Mouse (Mus musculus): ENCODE results near the gene Sept1. TPM values are rescaled to one million over a fixed set of nuclear protein-coding genes. Genes with fewer than 3 reads are reported as not detected.

Sept1 gene
- polyA plus RNA-seq, 1 experiment from 2014 or later: 22.2 TPM

GRCm38 (mm10) chr7:127209851-127210250 is 23.1 kb downstream of the Sept1 start:
- ATAC-seq (ENCODE audit: insufficient number of reproducible peaks, insufficient read depth, low FRiP score, low read depth): no peak
- Histone ChIP-seq H3K9me3 (ENCODE audit: control insufficient read depth, low read length) (no peaks in the 10 kb centered on the region), H3K27ac (replicated peaks in 1 of 2; ENCODE audit: control insufficient read depth in 1 of 2, insufficient read depth in 1 of 2, low read depth in 2 of 2, low read length in 2 of 2) (peak overlapping the region in 1 of 2 experiments; percentile 82; a peak in 2 of 4 replicates), H3K4me3 (ENCODE audit: control insufficient read depth in 1 of 2, insufficient read depth in 1 of 2, low read depth in 1 of 2, low read length in 2 of 2) (no peak overlapping the region), H3K27me3 (ENCODE audit: control insufficient read depth, insufficient read depth, low read length) (no peaks in the 10 kb centered on the region), H3K9ac (ENCODE audit: low read length) (peak overlapping the region; percentile 64), H3K36me3 (ENCODE audit: control insufficient read depth, insufficient read depth, low read length) (peaks cover 6% of the 10 kb centered on the region; the same call in 1 of the 2 replicates), H3K4me1 (ENCODE audit: control insufficient read depth in 2 of 2, insufficient read depth in 2 of 2, low read length in 2 of 2) (peaks cover 12 to 39% of the 10 kb centered on the region in 2 experiments), H3K4me2 (ENCODE audit: low read length) (peak overlapping the region; percentile 76)
- WGBS: 87% methylated on average over 5 of the region's 5 CpGs

DNA sequence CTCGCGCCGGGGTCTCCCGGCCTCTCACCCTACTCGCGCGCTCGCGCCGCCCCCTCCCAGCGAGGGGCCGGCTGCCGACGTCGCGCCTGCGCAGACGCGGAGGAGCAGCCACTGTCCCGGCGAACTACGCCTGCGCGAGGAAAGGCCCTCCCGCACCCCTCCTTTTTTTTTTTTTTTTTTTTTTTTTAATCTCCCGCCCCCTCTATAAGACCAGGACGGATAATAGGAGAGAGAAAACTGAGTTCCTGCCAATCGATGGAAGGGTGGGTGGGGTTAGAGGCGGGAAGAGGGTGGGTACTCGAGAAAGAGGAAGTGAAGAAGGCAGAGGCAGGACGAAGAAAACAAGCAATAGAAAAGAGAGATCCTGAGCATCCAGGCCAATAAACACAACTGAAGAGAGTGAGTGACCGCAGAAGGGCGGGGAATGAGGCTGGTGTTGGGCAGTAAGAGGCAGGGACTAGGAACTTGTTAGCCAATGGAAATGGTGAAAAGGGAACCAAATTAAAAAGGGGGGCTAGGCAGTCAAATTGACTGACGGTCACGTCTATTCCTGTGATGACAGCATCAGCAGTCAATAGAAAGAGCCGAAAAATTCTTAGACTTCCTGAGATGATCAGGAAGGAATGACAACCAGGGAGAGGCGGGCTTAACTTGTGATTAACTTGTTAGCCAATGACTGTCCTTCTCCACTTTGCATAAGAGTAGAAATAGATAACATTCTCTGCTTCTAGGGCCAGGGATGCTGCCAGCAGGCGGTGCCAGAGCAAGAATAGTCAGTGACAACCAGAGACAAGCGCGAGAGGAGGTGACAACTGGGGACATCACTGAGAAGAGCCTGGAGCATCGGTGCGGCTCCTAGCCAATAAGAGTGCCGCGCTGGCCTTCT is 24.1 kb downstream of the Sept1 start, which contains the start of gene Mylpf:
Gene Mylpf (plus strand): TSS at position 338 of the 886 bp plus-strand sequence.
- WGBS: 1% methylated on average over 28 of the region's 44 CpGs
- H3K9ac ChIP-seq (ENCODE audit: low read length): peak within 1 kb of the TSS; percentile 97
- H3K36me3 ChIP-seq (ENCODE audit: control insufficient read depth, insufficient read depth, low read length): peaks cover 14% of the 10 kb centered on the region
- peak within 1 kb of the TSS; percentile 92 for H3K4me3 ChIP-seq (ENCODE audit: control insufficient read depth in 1 of 2, insufficient read depth in 1 of 2, low read depth in 1 of 2, low read length in 2 of 2)
- peaks cover 8 to 31% of the 10 kb centered on the region in 2 experiments for H3K4me1 ChIP-seq (ENCODE audit: control insufficient read depth in 2 of 2, insufficient read depth in 2 of 2, low read length in 2 of 2)
- peak within 1 kb of the TSS; percentile 82 to 86 for H3K27ac ChIP-seq (replicated peaks in 1 of 2; ENCODE audit: control insufficient read depth in 1 of 2, insufficient read depth in 1 of 2, low read depth in 2 of 2, low read length in 2 of 2)
- ATAC-seq (ENCODE audit: insufficient number of reproducible peaks, insufficient read depth, low FRiP score, low read depth): peak; percentile 92
- no peaks in the 10 kb centered on the region for H3K27me3 ChIP-seq (ENCODE audit: control insufficient read depth, insufficient read depth, low read length)
- H3K4me2 ChIP-seq (ENCODE audit: low read length): peak within 1 kb of the TSS; percentile 96
- H3K9me3 ChIP-seq (ENCODE audit: control insufficient read depth, low read length): no peaks in the 10 kb centered on the region

GRCm38 (mm10) chr7:127208295-127208552 is 24.7 kb downstream of the Sept1 start, which contains the start of gene Tbc1d10b:
TSS of gene Tbc1d10b (minus strand) at chr7:127208468.
- ATAC-seq (ENCODE audit: insufficient number of reproducible peaks, insufficient read depth, low FRiP score, low read depth): no peak
- H3K9me3 ChIP-seq (ENCODE audit: control insufficient read depth, low read length): no peaks in the 10 kb centered on the region
- H3K36me3 ChIP-seq (ENCODE audit: control insufficient read depth, insufficient read depth, low read length): peaks cover 20% of the 10 kb centered on the region
- H3K27me3 ChIP-seq (ENCODE audit: control insufficient read depth, insufficient read depth, low read length): no peaks in the 10 kb centered on the region
- peak within 1 kb of the TSS; percentile 97 for H3K9ac ChIP-seq (ENCODE audit: low read length)
- WGBS: 0% methylated on average over 12 of the region's 44 CpGs
- H3K4me2 ChIP-seq (ENCODE audit: low read length): peak within 1 kb of the TSS; percentile 96
- peak within 1 kb of the TSS; percentile 82 to 86 for H3K27ac ChIP-seq (replicated peaks in 1 of 2; ENCODE audit: control insufficient read depth in 1 of 2, insufficient read depth in 1 of 2, low read depth in 2 of 2, low read length in 2 of 2)
- H3K4me1 ChIP-seq (ENCODE audit: control insufficient read depth in 2 of 2, insufficient read depth in 2 of 2, low read length in 2 of 2): peaks cover 8 to 29% of the 10 kb centered on the region in 2 experiments
- peak within 1 kb of the TSS; percentile 92 for H3K4me3 ChIP-seq (ENCODE audit: control insufficient read depth in 1 of 2, insufficient read depth in 1 of 2, low read depth in 1 of 2, low read length in 2 of 2)

DNA sequence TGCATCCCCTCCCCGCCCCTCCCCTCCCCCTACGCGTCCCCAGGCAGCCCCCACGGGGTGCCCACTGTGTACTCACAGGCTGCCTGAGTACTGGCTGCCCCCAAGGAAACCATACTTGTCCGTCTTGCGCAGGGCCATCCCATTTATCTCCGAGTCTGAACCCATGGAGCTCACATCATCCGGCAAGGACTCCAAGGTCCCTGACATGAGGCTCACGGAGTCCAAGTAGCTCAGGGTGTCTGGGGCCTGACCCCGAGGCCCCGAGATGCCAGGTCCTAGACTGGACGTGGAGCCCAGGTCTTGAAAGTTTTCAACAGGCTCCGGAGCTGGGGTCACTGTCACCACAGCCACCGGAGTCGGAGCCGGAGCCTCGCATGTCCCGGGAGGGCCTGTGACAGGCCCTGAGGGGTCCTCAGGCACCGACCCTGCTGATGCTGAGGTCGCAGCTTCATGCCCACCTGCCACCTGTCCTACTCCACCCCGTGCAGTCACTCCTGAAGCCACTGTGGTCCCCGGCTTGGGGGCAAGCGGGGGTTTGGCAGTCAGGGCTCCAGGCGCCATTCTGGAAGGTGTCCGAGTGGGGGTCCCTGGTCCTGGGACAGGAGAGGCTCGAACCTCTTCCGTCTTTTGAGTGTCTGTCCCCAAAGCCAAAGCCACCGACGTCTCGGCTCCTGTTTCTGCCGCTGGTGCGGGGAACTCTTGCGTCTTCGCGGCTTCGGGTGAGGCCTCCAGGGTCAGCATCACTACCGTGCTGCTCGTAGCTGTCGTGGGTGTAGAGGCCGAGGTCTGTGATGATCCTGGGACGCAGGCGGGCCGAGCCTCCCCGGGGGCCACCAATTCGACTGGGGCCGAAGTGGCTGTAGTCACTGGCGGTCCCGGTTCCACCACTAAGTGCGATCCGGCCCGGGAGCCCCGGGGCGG is 25.3 kb downstream of the Sept1 start:
- H3K27me3 ChIP-seq (ENCODE audit: control insufficient read depth, insufficient read depth, low read length): no peaks in the 10 kb centered on the region
- peaks cover 8 to 29% of the 10 kb centered on the region in 2 experiments for H3K4me1 ChIP-seq (ENCODE audit: control insufficient read depth in 2 of 2, insufficient read depth in 2 of 2, low read length in 2 of 2)
- H3K4me3 ChIP-seq (ENCODE audit: control insufficient read depth in 1 of 2, insufficient read depth in 1 of 2, low read depth in 1 of 2, low read length in 2 of 2): peak overlapping the region; percentile 92
- no peaks in the 10 kb centered on the region for H3K9me3 ChIP-seq (ENCODE audit: control insufficient read depth, low read length)
- H3K36me3 ChIP-seq (ENCODE audit: control insufficient read depth, insufficient read depth, low read length): peaks cover 26% of the 10 kb centered on the region
- H3K9ac ChIP-seq (ENCODE audit: low read length): peak overlapping the region; percentile 97
- under 1% methylated on average over 50 of the region's 53 CpGs for WGBS
- peak overlapping the region; percentile 79 to 82 for H3K27ac ChIP-seq (replicated peaks in 1 of 2; ENCODE audit: control insufficient read depth in 1 of 2, insufficient read depth in 1 of 2, low read depth in 2 of 2, low read length in 2 of 2)
- H3K4me2 ChIP-seq (ENCODE audit: low read length): peak overlapping the region; percentile 96
- ATAC-seq (ENCODE audit: insufficient number of reproducible peaks, insufficient read depth, low FRiP score, low read depth): no peak

GRCm38 (mm10) chr7:127206606-127207005 is 26.3 kb downstream of the Sept1 start:
- 50% methylated on average over 2 of the region's 2 CpGs for WGBS
- Histone ChIP-seq H3K9ac (ENCODE audit: low read length) (peak overlapping the region; percentile 97), H3K4me1 (ENCODE audit: control insufficient read depth in 2 of 2, insufficient read depth in 2 of 2, low read length in 2 of 2) (peaks cover 8 to 29% of the 10 kb centered on the region in 2 experiments), H3K27me3 (ENCODE audit: control insufficient read depth, insufficient read depth, low read length) (no peaks in the 10 kb centered on the region), H3K4me3 (ENCODE audit: control insufficient read depth in 1 of 2, insufficient read depth in 1 of 2, low read depth in 1 of 2, low read length in 2 of 2) (peak overlapping the region; percentile 92), H3K4me2 (ENCODE audit: low read length) (peak overlapping the region; percentile 96), H3K27ac (replicated peaks in 1 of 2; ENCODE audit: control insufficient read depth in 1 of 2, insufficient read depth in 1 of 2, low read depth in 2 of 2, low read length in 2 of 2) (peak overlapping the region in 1 of 2 experiments; percentile 82; a peak in 1 of 4 replicates), H3K9me3 (ENCODE audit: control insufficient read depth, low read length) (no peaks in the 10 kb centered on the region), H3K36me3 (ENCODE audit: control insufficient read depth, insufficient read depth, low read length) (peaks cover 36% of the 10 kb centered on the region)
- no peak for ATAC-seq (ENCODE audit: insufficient number of reproducible peaks, insufficient read depth, low FRiP score, low read depth)

DNA sequence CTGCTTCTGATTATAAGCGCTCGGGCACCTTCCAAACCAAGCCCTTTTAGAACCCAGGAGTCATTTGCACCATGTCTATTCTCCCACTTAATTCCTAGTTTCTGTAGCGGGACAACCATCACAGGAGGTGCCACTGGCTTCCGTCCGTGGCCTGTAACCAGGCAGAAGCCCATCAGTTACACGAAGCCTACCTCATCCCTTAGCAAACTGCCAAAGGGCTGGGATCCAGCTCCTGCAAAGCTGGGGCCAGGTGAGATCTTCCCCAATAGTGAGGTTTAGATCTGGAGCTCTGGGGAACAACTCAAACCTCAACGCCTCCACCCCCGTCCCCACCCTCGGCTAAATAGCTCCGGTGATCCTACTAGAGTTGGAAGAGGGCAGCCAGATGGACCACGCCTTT is 36.4 kb downstream of the Sept1 start:
- Histone ChIP-seq H3K27ac (replicated peaks in 1 of 2; ENCODE audit: control insufficient read depth in 1 of 2, insufficient read depth in 1 of 2, low read depth in 2 of 2, low read length in 2 of 2) (peak overlapping the region; percentile 90 to 94), H3K9me3 (ENCODE audit: control insufficient read depth, low read length) (no peaks in the 10 kb centered on the region), H3K36me3 (ENCODE audit: control insufficient read depth, insufficient read depth, low read length) (peaks cover 82% of the 10 kb centered on the region), H3K27me3 (ENCODE audit: control insufficient read depth, insufficient read depth, low read length) (no peaks in the 10 kb centered on the region), H3K4me1 (ENCODE audit: control insufficient read depth in 2 of 2, insufficient read depth in 2 of 2, low read length in 2 of 2) (peaks cover 16 to 19% of the 10 kb centered on the region in 2 experiments), H3K9ac (ENCODE audit: low read length) (peak overlapping the region; percentile 80), H3K4me3 (ENCODE audit: control insufficient read depth in 1 of 2, insufficient read depth in 1 of 2, low read depth in 1 of 2, low read length in 2 of 2) (peak overlapping the region; percentile 78 to 81), H3K4me2 (ENCODE audit: low read length) (peak overlapping the region; percentile 92)
- no peak for ATAC-seq (ENCODE audit: insufficient number of reproducible peaks, insufficient read depth, low FRiP score, low read depth)
- WGBS: 54% methylated on average over 11 of the region's 11 CpGs

DNA sequence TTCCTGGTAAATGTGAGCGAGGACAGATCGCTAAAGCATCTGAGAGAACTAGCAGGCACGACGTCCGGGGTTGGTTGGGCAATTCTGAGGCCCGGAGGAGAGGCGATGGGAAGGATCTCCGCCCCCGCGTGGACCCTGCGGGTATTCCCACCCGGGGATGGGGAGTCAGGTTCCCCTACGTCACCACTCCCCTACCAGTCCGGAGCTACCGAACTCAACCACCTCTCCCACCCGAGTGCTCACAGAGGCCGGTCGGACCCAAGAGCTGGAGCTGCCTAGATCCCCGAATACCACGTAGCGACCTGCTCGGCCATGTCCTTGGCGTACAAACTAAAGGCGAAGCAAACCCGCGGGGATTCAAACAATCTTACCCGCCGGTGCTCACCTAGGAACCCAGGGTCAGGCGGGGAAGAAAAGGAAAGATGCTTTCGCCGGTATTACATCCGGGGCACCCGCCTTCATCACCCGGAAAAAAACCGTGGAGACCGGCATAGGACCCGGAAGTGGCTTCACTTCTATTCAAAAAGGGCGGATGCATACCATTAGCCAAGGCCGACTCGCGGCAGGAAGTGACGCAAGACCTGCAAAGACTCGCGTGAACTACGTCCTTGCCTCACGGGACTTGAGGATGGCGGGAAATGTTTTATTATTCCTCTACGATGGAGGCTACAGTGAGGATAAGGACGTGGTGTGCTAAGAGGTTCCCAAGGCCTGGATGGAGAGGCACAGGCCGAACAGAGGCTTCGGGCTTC is 37.2 kb downstream of the Sept1 start, which contains the start of gene Cd2bp2:
Gene Cd2bp2 (minus strand): TSS at position 507 of the 752 bp plus-strand sequence.
- H3K9me3 ChIP-seq (ENCODE audit: control insufficient read depth, low read length): no peaks in the 10 kb centered on the region
- H3K27ac ChIP-seq (replicated peaks in 1 of 2; ENCODE audit: control insufficient read depth in 1 of 2, insufficient read depth in 1 of 2, low read depth in 2 of 2, low read length in 2 of 2): peak within 1 kb of the TSS; percentile 90 to 94
- H3K27me3 ChIP-seq (ENCODE audit: control insufficient read depth, insufficient read depth, low read length): no peaks in the 10 kb centered on the region
- H3K4me1 ChIP-seq (ENCODE audit: control insufficient read depth in 2 of 2, insufficient read depth in 2 of 2, low read length in 2 of 2): peaks cover 16 to 19% of the 10 kb centered on the region in 2 experiments
- peak within 1 kb of the TSS; percentile 92 for H3K4me2 ChIP-seq (ENCODE audit: low read length)
- H3K4me3 ChIP-seq (ENCODE audit: control insufficient read depth in 1 of 2, insufficient read depth in 1 of 2, low read depth in 1 of 2, low read length in 2 of 2): peak within 1 kb of the TSS; percentile 81 to 99
- ATAC-seq (ENCODE audit: insufficient number of reproducible peaks, insufficient read depth, low FRiP score, low read depth): peak; percentile 92
- under 1% methylated on average over 51 of the region's 51 CpGs for WGBS
- peak within 1 kb of the TSS; percentile 86 for H3K9ac ChIP-seq (ENCODE audit: low read length)
- H3K36me3 ChIP-seq (ENCODE audit: control insufficient read depth, insufficient read depth, low read length): peaks cover 80% of the 10 kb centered on the region

All from heart, embryonic 14.5 days (tissue).